Mouse (Mus musculus) embryo, embryonic 10 days (tissue): ENCODE results near the gene Arl6ip1.

Experiments used
- DNase-seq: peaks from one replicate; pipeline ENCODE4 v3.0.0-alpha.2; 2015; ENCODE audit warnings: low spot score

Gene Arl6ip1

GRCm38 (mm10) chr7:118116787-118117538, 12.5 kb downstream of the Arl6ip1 start:
- DNase-seq: no peak

- DNase-seq: peak; percentile 97
Observed at GRCm38 (mm10) chr7:118115877-118116568, 13.4 kb downstream of the Arl6ip1 start, which contains the start of gene Rps15a. Rps15a (minus strand) TSS chr7:118116188.

- peak; percentile 33 for DNase-seq
Observed at GRCm38 (mm10) chr7:118115533-118115876, 14.0 kb downstream of the Arl6ip1 start.

DNA sequence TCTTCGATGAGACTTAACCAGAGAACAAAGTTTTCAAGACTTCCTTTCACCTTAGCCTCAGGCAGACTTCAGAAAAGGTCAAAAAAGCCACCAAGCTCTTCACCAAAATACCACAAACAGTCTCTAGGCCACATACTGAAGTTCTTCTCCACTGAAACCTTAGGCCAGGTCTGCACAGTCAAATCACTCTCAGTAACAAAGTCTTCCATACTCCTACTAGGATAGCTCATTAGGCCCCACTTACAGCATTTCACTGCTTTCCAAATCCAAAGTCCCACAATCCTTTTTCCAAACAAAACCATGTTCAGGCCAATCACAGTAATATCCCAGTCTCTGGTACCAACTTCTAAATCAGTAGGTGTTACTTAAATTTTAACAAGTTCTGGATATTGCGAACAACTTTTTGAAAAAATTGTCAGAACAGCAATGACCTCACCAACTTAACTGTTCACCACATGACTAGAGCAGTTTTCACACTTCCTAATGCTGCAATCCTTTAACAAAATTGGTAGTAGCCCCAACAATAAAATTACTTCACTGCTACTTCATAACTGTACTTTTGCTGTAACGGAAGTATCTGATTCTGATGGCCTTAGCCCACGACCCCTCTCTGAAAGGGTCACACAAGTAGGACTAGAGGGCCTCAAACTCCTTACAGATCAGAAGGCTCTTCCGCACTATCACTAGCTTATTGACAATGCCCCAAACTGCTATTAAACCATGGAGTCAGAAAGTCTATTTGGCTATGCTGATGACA, 15.7 kb downstream of the Arl6ip1 start:
- no peak for DNase-seq

- DNase-seq: no peak
Observed at GRCm38 (mm10) chr7:118111128-118111527, 18.3 kb downstream of the Arl6ip1 start.

DNA sequence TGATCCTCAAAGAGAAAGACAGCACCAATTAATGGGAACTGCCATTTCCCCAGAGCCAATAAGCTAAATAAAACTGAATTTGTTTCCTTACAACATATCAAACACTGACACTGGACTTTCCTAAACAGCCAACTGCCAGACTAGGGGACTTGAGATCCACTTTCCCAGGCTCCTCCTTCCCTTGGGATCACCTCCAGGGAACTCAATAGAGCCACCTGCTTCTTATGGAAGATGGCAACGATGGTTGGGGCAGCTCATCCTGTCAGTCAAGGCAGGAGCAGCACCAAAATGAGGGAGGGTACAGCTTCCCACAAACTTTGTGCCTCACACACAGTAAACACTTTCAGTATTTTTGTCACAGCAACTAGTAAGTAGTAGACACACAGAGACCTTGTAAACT, 21.8 kb downstream of the Arl6ip1 start:
- no peak for DNase-seq

DNA sequence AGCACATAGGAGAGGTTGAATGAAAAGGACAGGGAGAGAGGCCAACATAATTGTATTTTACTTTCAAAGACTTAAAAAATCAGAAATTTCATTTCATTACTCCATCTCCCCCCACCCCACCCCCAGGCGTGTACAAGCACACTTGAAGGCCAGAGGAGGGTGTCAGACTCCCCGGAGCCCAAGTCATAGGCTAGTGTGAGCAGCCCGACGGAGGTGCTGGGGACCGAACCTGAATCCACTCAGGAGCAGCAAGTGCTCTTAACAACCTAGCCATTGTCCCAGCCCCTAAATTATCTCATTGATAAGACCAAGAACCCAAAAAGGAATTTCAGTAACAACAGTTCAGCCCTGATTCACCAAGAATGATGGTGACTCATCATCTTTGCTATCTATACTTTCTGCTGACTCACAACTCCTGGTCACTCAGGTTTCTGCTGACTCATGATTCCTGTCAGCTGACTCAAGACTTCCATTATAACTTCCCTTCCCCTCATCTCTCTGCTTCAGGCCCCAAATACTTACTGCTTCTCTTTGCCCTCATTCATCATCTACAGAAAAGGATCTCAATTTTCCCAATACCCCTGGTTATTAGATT, 24.9 kb downstream of the Arl6ip1 start:
- peak; percentile 57 for DNase-seq

DNA sequence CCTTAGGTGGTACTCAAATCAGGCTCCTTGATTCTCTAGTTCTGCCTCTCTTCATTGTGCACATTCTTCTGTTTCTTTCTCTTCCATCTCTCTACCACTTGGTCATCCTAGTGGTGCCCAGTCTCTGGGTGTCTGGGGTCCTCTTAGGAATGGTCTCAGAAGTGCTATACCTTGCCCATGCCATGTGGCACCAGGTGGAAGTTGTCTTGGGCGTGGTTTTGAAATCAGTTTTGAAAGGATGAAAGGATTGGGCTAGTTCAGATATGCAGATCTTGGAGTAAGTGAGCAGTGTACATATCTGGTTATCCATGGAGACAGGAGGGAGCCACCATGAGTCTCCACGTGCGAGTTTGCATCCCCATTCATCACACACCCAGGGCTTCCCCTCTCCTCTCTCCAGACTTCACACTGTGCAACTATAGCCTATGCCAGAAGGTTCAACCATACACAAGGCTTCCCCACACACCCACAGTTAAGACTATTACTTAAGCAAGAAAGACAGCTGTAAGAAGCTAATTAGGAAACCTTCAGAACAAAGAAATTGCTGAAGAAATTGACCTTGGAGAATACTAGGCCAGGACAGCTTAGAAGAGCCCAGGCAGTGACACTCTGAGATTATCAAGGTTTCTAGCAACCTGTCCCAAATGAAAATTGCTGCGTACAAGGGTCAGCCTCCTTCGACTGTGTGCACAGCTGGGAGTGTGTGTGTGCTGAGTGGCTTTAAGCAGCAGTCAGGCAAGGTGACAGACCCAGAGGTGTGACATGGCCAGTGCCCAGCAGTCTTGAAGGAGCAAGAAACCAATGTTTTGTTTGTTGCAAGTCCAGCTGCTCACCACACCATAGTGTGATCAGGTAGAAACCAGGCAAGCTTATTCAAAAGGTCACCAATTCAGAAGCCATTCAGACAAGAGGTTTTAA, 25.7 kb downstream of the Arl6ip1 start:
- DNase-seq: no peak

DNA sequence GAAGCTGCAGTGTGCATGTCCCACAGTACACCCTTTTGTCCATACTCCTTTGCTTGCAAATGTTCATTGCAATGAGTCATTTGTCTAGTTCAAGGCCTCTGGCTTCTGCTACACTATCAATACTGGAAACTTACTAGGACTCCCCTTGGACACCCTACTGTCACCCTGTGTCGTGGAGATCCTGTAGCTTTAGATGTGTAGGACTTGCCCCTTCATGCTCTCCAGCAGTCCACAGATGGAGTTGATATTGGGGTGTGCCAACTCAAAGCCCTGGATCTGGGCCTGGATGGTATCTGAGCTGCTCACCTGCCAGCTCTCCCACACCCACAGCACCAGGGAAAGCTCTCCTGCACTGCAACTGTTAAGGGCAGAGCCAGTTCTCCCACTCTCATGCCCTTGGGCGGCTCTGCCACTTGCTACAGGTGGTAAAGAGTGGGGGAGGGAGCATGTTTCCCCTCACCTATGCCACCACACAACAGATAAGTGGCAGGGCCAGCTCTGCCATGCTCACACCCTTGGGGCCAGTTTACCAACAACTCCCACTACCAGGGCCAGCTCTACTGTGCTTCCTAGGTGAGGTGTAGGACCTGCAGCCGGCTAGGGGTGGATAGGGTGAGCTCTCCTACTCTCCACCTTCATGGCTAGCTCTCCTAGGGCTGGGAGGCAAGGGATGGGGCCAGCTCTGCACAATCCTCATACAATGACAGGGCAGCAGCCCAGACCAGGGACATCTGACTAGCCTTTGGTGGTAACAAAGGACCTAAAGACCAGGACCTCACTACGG, 26.6 kb downstream of the Arl6ip1 start:
- peak; percentile 40 for DNase-seq

- DNase-seq: peak; percentile 84
Observed at GRCm38 (mm10) chr7:118102231-118102630, 27.2 kb downstream of the Arl6ip1 start.

GRCm38 (mm10) chr7:118097615-118098014, 31.8 kb downstream of the Arl6ip1 start:
- DNase-seq: no peak

DNA sequence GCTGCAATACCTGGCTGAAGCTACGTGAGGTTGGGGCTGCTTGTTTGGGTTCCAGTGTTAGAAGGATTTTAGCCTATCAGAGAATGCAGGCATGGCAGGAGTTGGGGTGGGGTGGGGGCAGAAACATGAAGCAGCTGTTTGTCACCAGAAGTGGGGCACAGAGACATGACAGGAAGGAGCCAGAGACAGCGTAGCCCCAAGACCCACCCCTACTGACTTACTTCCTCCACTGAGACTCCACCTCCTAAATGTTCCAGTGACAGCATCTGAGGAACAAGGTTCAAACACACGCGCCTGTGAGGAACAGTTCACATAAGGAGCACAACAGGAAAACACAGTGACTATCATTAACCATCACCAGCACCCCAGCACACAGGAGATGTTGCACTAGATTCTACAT, 49.5 kb downstream of the Arl6ip1 start:
- DNase-seq: no peak

- DNase-seq: no peak
Observed at GRCm38 (mm10) chr7:118079097-118079496, 50.4 kb downstream of the Arl6ip1 start.
